Mouse (Mus musculus) megakaryocyte-erythroid progenitor cell, adult 5 weeks (primary cell): Measurements from ENCODE around the gene Zscan26. TPM values are rescaled to one million over a fixed set of nuclear protein-coding genes. Genes with fewer than 3 reads are reported as not detected.

Experiments
- polyA plus RNA-seq: library from polyadenylated mRNA; stranded (reverse); fragments of >175 nt; gene quantifications from 2 replicates; pipeline ENCODE4 v1.2.3, GENCODE M21; 2012

Gene Zscan26
- 2.0 and 2.2 TPM in 2 replicates for polyA plus RNA-seq

DNA sequence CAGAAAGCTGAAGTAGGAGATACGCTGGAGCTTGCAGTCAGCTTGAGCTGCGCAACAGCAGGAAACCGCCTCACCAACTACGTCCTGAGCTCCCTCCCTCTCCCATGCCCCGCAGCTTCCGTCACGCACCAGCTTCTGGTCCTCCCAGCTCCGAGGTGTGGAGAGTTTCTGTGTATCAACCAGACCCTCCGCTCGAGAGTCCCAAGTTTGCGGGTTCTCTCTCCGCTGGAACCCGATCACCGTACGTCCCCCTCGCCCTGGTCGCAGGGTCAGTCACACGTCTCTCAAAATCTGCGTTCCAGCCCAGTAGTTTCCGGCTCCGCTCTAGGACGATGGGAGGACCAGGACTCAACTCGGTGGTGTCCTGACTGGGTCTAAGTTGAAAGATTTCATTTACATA, at the start of gene Zscan26:
TSS of gene Zscan26 (minus strand) at position 282 of the 400 bp plus-strand sequence.

DNA sequence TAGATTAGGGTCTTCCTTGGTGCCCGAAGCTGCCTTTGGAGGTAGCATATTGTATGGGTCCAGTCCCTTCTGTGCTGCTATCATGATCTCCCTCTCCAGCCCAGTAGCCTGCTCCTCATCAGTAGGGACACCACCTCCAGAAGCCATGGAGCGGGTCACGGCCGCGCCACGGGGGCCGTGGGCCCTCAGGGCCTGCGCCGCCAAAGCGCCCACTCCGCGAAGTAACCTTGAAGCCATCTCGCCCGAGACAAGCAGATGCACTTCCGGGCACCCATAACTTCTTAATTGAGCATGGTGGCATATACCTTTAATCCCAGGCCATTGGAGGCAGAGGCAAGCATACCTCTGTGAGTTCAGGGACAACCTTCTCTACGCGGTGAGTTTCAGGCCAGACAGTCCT, 47.7 kb upstream of the Zscan26 start, which contains the start of gene Gm11273:
TSS of gene Gm11273 (minus strand) at position 237 of the 400 bp plus-strand sequence.

DNA sequence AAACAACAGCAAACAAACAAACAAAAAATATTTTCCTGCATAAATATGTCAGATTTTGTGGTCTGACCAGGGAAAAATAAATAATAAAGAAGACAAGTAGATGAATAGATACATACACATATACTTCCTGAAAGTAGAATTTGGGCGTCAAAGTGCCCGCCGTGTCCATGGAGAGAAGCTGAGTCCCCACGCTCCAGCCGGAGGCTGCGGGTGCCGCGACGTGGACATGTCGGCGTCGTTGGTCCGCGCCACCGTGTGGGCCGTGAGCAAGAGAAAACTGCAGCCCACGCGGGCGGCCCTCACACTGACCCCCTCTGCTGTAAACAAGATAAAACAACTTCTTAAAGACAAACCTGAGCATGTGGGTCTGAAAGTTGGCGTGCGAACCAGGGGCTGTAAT, 41.5 kb upstream of the Zscan26 start, which contains the start of gene AK157302:
TSS of gene AK157302 (plus strand) at position 144 of the 400 bp plus-strand sequence.

DNA sequence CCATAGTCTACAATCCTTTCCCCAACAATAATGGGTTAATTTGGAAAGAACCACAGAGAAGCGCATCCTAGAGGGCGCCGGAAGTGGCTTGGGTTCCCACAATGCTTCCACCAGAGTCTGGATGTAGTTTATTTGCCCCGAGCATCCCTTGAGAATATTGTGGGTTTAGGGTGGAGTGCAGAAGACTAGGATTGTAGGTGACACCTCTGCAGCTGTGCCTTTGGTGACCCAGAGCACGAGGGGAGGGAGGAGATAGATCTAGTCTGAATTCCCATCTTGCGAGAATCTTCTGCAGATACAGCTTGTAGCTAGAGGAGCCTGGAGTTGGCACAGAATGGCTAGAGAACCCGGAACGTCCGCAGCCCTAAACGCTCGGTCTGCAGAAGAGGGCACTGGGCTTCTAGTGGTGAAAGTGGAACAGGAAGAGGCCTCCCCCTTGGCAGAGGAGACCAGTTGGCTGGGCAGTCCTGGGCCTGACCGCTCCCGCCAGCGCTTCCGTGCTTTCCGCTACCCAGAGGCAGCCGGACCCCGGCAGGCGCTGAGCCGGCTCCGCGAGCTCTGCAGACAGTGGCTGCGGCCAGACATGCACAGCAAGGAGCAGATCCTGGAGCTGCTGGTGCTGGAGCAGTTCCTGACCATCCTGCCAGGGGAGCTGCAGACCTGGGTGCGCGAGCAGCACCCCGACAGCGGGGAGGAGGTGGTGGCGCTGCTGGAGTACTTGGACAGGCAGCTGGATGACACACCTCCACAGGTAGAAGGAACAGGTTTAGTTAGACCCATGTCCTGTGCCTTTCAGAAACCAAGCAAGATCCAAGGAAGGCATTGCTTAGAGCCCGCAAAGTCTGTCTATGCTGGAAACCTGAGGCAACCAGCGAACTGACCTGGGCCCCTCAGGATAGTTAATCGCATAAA, 25.5 kb upstream of the Zscan26 start, which contains the start of the genes Zkscan4 and Gm10065:
TSS of gene Zkscan4 (plus strand) at position 149 of the 912 bp plus-strand sequence.
TSS of gene Gm10065 (minus strand) at position 683 of the 912 bp plus-strand sequence.

DNA sequence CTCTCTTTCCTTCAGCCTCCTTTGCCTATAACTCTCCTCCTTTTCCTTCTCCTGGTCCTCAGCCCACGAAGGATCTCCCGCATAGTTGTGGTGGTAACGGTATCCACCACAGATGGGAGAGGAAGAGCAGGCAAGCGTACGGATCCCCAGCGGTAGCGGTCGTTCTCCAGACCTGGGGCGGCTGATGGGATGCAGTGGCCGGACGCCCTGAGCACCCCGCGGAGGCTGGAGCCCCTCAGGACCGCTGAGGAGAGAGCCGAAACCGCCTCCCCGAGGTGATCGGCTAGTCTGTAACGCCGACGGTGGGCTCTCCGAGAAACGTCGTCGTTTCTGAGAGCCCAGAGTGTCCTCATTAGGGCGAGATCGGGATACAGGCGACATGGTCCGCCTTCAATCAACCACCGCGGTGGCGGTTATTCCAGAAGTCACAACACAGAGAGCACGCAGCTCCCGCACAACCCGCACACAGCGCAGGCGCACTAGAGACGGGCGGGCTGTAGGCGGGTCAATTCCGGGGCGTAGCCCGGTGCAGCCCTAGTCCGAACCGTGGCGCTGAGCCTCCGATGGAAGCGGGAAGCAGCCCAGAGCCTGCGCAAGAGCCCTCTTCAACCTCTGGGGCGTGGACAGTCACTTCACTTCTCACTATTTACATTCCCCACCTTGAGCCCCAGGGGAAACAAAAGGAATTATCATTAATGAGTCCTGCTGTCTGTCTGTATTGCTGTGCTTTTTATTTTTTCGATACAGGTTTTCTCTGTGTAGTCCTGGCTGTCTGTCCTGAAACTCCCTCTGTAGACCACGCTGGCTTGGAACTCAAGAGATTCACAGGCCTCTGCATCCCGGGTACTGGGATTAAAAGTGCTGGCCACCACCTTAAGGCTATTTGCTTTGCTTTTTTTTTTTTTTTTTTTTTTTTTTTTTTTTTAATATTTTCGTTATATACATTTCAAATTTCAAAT, 14.8 kb upstream of the Zscan26 start, which contains the start of gene Nkapl:
TSS of gene Nkapl (minus strand) at position 449 of the 959 bp plus-strand sequence.

DNA sequence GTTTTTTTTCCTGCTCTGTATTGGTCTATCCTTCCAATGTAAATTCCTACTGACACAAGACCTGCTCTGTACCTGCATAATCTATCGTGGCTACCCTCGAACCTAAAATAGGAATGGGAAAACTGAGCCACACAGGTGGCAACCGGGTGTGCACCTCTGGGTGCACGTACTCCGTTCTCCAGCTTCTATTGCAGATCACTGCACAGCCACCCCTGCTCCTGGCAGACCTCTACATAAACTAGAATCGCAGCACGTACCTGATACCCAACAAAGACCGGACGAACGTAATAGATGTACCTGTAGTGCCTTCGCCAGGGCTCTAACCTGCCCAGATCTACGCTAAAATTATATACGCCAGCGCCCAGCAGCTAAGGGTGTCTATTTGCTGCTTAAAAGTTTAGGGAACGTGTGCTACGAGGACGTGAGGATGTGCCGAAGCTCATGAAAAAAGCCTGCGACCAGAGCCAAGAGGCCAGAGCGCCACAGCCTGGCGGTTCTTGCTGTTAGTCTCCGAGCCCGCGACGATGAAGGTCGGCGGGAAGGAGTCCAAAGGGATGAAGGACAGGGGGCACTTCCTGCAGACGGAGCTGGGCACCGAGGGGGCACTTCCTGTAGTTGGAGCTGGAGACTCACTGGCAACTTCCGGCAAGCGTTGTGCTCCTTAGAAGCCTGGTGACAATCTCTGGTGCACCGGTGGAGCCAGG, 12.9 kb downstream of the Zscan26 start, which contains the start of gene Pgbd1:
TSS of gene Pgbd1 (minus strand) at position 556 of the 704 bp plus-strand sequence.

DNA sequence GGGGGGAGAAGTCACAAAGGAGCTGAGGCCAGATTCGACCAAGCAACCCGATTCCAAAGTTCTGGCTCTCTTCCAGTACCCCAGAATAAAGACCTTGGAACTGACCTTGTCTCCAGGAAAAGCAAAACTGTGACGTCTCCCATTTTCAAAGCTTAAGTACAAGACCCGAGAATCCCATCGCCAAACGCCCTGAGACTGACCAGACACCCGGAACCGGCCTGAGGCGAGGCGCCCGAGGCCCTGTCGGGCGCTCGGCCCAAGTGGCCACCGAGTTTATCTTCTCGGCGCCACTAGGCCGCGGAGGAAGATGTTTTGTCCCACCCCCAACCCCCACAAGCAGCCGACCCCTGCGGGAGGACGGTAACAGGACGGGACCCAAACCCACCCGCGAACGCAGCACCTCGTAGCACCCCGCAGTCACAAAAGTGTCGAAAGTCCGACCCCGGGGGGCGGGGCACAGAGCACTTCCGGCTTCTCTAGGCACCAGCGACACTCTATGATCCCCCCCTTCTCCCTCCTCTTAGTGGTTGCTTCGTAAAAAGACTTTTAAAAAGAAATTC, 51.2 kb downstream of the Zscan26 start, which contains the start of gene Zkscan3:
TSS of gene Zkscan3 (minus strand) at position 469 of the 560 bp plus-strand sequence.

Other genes with a start within 250 kb of the Zscan26 start
- gene Gpx5, start 161.0 kb downstream of the Zscan26 start, polyA plus RNA-seq, result not detected in 2 replicates
- gene Gpx6, start 141.6 kb downstream of the Zscan26 start, polyA plus RNA-seq, result not detected in 2 replicates
- not detected in 2 replicates for gene Olfr1367, start 106.8 kb downstream of the Zscan26 start, polyA plus RNA-seq
- 1.9 and 2.0 TPM in 2 replicates for gene Zscan12, start 90.9 kb downstream of the Zscan26 start, polyA plus RNA-seq
- 4.7 and 4.8 TPM in 2 replicates for gene Zkscan3, start 51.0 kb downstream of the Zscan26 start, polyA plus RNA-seq
- gene Pgbd1, start 12.7 kb downstream of the Zscan26 start, polyA plus RNA-seq, result 0.14 and 0.18 TPM in 2 replicates
- gene Nkapl, start 14.8 kb upstream of the Zscan26 start, polyA plus RNA-seq, result 0.14 and 0.33 TPM in 2 replicates
- 0.16 TPM in 1 of 2 replicates, not detected in the other for gene Zkscan4, start 25.2 kb upstream of the Zscan26 start, polyA plus RNA-seq
- not detected in 2 replicates for gene Gm10065, start 25.7 kb upstream of the Zscan26 start, polyA plus RNA-seq
- gene AK157302, start 41.5 kb upstream of the Zscan26 start, polyA plus RNA-seq, result not detected in 2 replicates
- 31.4 and 32.2 TPM in 2 replicates for gene Gm11273, start 47.7 kb upstream of the Zscan26 start, polyA plus RNA-seq
- gene Zkscan8, start 77.4 kb upstream of the Zscan26 start, polyA plus RNA-seq, result 1.0 and 1.8 TPM in 2 replicates
- not detected in 2 replicates for gene Olfr1366, start 89.1 kb upstream of the Zscan26 start, polyA plus RNA-seq
- gene Olfr1535, start 106.2 kb upstream of the Zscan26 start, polyA plus RNA-seq, result not detected in 2 replicates
- not detected in 2 replicates for gene Olfr1364, start 128.0 kb upstream of the Zscan26 start, polyA plus RNA-seq
- not detected in 2 replicates for gene Olfr1362, start 160.3 kb upstream of the Zscan26 start, polyA plus RNA-seq
- not detected in 2 replicates for gene Olfr11, start 188.8 kb upstream of the Zscan26 start, polyA plus RNA-seq
- 0.03 TPM in 1 of 2 replicates, not detected in the other for gene Olfr1361, start 209.7 kb upstream of the Zscan26 start, polyA plus RNA-seq
- gene Olfr1360, start 223.7 kb upstream of the Zscan26 start, polyA plus RNA-seq, result not detected in 2 replicates
- gene Olfr1359, start 244.4 kb upstream of the Zscan26 start, polyA plus RNA-seq, result not detected in 2 replicates